Mouse (Mus musculus) MEL (cell line): ENCODE measurements around the gene Tpra1. TPM values are rescaled to one million over a fixed set of nuclear protein-coding genes. Genes with fewer than 3 reads are reported as not detected.

Experiments
- DNase-seq: peaks from one replicate; pipeline ENCODE4 v3.0.0; 2011; ENCODE audit warnings: low read depth, low spot score
- H3K27ac ChIP-seq: 2 replicates; pipeline ENCODE4 v1.5.1; 2012; ENCODE audit warnings: low read depth, mild to moderate bottlenecking, control low read depth, low read length, moderate library complexity; ENCODE audit not compliant: control insufficient read depth
- H3K27me3 ChIP-seq, 2 experiments: fragments of 150-350 bp in 1 of 2; sonication (generic) in 1 of 2; 2 replicates each; pipeline ENCODE4 v1.6.1; 2012; ENCODE audit warnings: low read length in 2 of 2, mild to moderate bottlenecking in 2 of 2, improper control_type of control experiment in 1 of 2, moderate library complexity in 1 of 2; ENCODE audit not compliant: insufficient read depth in 2 of 2, control insufficient read depth in 1 of 2
- H3K36me3 ChIP-seq, 2 experiments: 2 replicates each; pipeline ENCODE4 v1.6.1; 2012 to 2014; ENCODE audit warnings: low read length in 2 of 2, improper control_type of control experiment in 1 of 2, inconsistent platforms in 1 of 2, mild to moderate bottlenecking in 1 of 2; ENCODE audit not compliant: insufficient read depth in 2 of 2, control insufficient read depth in 1 of 2
- H3K4me1 ChIP-seq, 2 experiments: fragments of 150-350 bp in 1 of 2; sonication (generic) in 1 of 2; 2 replicates each; pipeline ENCODE4 v1.6.1; 2012; ENCODE audit warnings: low read length in 2 of 2, improper control_type of control experiment in 1 of 2, mild to moderate bottlenecking in 1 of 2; ENCODE audit not compliant: insufficient read depth in 2 of 2, control insufficient read depth in 1 of 2
- H3K4me3 ChIP-seq, 2 experiments: fragments of 150-350 bp in 1 of 2; sonication (generic) in 1 of 2; 2 replicates each; pipeline ENCODE4 v1.5.1; 2012; ENCODE audit warnings: low read depth in 2 of 2, low read length in 2 of 2, mild to moderate bottlenecking in 2 of 2, moderate library complexity in 2 of 2, control low read depth in 1 of 2, improper control_type of control experiment in 1 of 2; ENCODE audit not compliant: control insufficient read depth in 1 of 2, insufficient read depth in 1 of 2
- H3K79me2 ChIP-seq: 2 replicates; pipeline ENCODE4 v1.6.1; 2012; ENCODE audit warnings: mild to moderate bottlenecking, low read length, moderate library complexity; ENCODE audit not compliant: control insufficient read depth, poor library complexity, insufficient read depth
- H3K9ac ChIP-seq: 2 replicates; pipeline ENCODE4 v1.6.1; 2012; ENCODE audit warnings: low read depth, mild to moderate bottlenecking, control low read depth, low read length, moderate library complexity; ENCODE audit not compliant: control insufficient read depth, poor library complexity, severe bottlenecking
- H3K9me3 ChIP-seq: fragments of 150-350 bp; sonication (generic); replicated peaks from 2 replicates; pipeline ENCODE4 v1.6.1; 2012; ENCODE audit warnings: mild to moderate bottlenecking, low read length, improper control_type of control experiment, moderate library complexity; ENCODE audit not compliant: insufficient read depth
- CHD1 ChIP-seq: IDR thresholded peaks from 2 replicates; pipeline ENCODE4 v1.6.1; 2012; ENCODE audit warnings: low read depth, mild to moderate bottlenecking, inconsistent platforms, low read length, improper control_type of control experiment
- CTCF ChIP-seq, 3 experiments: IDR thresholded peaks in 2 of 3; conservative IDR thresholded peaks in 1 of 3; 2 replicates each; pipeline ENCODE4 v1.5.1; 2011 to 2012; ENCODE audit warnings: low read length in 3 of 3, low read depth in 2 of 3, mild to moderate bottlenecking in 2 of 3, improper control_type of control experiment in 1 of 3, inconsistent platforms in 1 of 3, mixed read lengths in 1 of 3, moderate library complexity in 1 of 3; ENCODE audit not compliant: control insufficient read depth in 1 of 3, insufficient read depth in 1 of 3, poor library complexity in 1 of 3, severe bottlenecking in 1 of 3
- ELF1 ChIP-seq: IDR thresholded peaks from 2 replicates; pipeline ENCODE4 v1.6.1; 2014; ENCODE audit warnings: low read depth, mild to moderate bottlenecking, inconsistent platforms, low read length, improper control_type of control experiment, moderate library complexity
- ETS1 ChIP-seq: IDR thresholded peaks from 2 replicates; pipeline ENCODE4 v1.6.1; 2012; ENCODE audit warnings: low read depth, mild to moderate bottlenecking, inconsistent platforms, low read length, improper control_type of control experiment, moderate library complexity
- GABPA ChIP-seq: IDR thresholded peaks from 2 replicates; pipeline ENCODE4 v1.6.1; 2012; ENCODE audit warnings: low read depth, mild to moderate bottlenecking, inconsistent platforms, low read length, improper control_type of control experiment, moderate library complexity
- JUND ChIP-seq: IDR thresholded peaks from 2 replicates; pipeline ENCODE4 v1.6.1; 2011; ENCODE audit warnings: low read depth, mild to moderate bottlenecking, improper control_type of control experiment, low read length
- KAT2A ChIP-seq: conservative IDR thresholded peaks from 2 replicates; pipeline ENCODE4 v1.6.1; 2012; ENCODE audit warnings: low read depth, low read length, improper control_type of control experiment, inconsistent platforms
- NRF1 ChIP-seq: IDR thresholded peaks from 2 replicates; pipeline ENCODE4 v1.6.1; 2014; ENCODE audit warnings: low read depth, mild to moderate bottlenecking, inconsistent platforms, low read length, improper control_type of control experiment, moderate library complexity; ENCODE audit not compliant: poor library complexity, insufficient read depth, severe bottlenecking
- POLR2A ChIP-seq, 2 experiments: IDR thresholded peaks; 2 replicates each; pipeline ENCODE4 v1.6.1; 2011 to 2012; ENCODE audit warnings: low read length in 2 of 2, mild to moderate bottlenecking in 2 of 2, control low read depth in 1 of 2, improper control_type of control experiment in 1 of 2, low read depth in 1 of 2, moderate library complexity in 1 of 2; ENCODE audit not compliant: control insufficient read depth in 1 of 2, insufficient read depth in 1 of 2, poor library complexity in 1 of 2
- POLR2AphosphoS2 ChIP-seq: IDR thresholded peaks from 2 replicates; pipeline ENCODE4 v1.6.1; 2011; ENCODE audit warnings: low read length, improper control_type of control experiment
- RAD21 ChIP-seq: IDR thresholded peaks from 2 replicates; pipeline ENCODE4 v1.6.1; 2011; ENCODE audit warnings: mild to moderate bottlenecking, low read depth, low read length, improper control_type of control experiment
- SMC3 ChIP-seq: IDR thresholded peaks from 2 replicates; pipeline ENCODE4 v1.6.1; 2011; ENCODE audit warnings: low read depth, low read length, improper control_type of control experiment
- TAL1 ChIP-seq: IDR thresholded peaks from 2 replicates; pipeline ENCODE4 v1.6.1; 2012; ENCODE audit warnings: mild to moderate bottlenecking, inconsistent platforms, low read length, moderate library complexity, mixed read lengths
- TCF12 ChIP-seq: IDR thresholded peaks from 2 replicates; pipeline ENCODE4 v1.6.1; 2014; ENCODE audit warnings: low read depth, mild to moderate bottlenecking, inconsistent platforms, low read length, improper control_type of control experiment, moderate library complexity
- UBTF ChIP-seq: IDR thresholded peaks from 2 replicates; pipeline ENCODE4 v1.6.1; 2012; ENCODE audit warnings: low read depth, mild to moderate bottlenecking, inconsistent platforms, low read length, improper control_type of control experiment, moderate library complexity, borderline replicate concordance; ENCODE audit not compliant: insufficient read depth
- ZC3H11A ChIP-seq: IDR thresholded peaks from 2 replicates; pipeline ENCODE4 v1.6.1; 2012; ENCODE audit warnings: low read depth, mild to moderate bottlenecking, inconsistent platforms, low read length, improper control_type of control experiment
- ZMIZ1 ChIP-seq: IDR thresholded peaks from 2 replicates; pipeline ENCODE4 v1.6.1; 2012; ENCODE audit warnings: low read depth, mild to moderate bottlenecking, inconsistent platforms, low read length, improper control_type of control experiment, moderate library complexity
- polyA plus RNA-seq, 2 experiments: library from polyadenylated mRNA; stranded (reverse) in 1 of 2; unstranded in 1 of 2; fragments of >175 nt in 1 of 2; fragments of >200 nt in 1 of 2; gene quantifications; 2 replicates each; pipeline versions ENCODE4 v1.2.1 to v1.2.4; 2012; ENCODE audit warnings: low replicate concordance in 2 of 2, low read depth in 1 of 2; ENCODE audit not compliant: insufficient read length in 2 of 2, insufficient read depth in 1 of 2, missing spikeins in 1 of 2
- total RNA-seq: library from RNA; depleted of rRNA; stranded (reverse); fragments of 300-350 nt; gene quantifications from 2 replicates; pipeline ENCODE4 v1.2.3, GENCODE M21; 2012

Gene Tpra1
- total and polyA plus RNA-seq, 3 experiments = 22.9 to 42.4 TPM; not detected in 1

DNA sequence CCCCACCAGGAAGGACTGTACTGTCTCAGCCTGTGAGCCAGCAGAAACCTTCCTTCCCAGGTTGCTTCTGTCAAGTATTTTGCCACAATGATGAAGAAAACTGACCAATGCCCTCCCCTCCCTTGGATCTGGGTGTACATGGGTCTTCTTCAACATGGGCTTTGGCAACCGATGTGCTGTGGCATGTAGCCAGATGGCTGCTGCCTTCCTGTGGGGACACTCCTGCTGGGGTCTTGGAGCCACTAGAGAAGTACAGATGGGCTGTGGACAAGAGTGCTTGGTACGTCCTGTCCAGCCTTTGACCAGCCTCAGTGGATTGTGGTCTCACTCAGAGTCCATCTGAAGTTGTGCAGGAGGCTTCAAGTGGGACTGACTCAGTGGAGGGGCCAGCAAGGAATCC, 56.3 kb downstream of the Tpra1 start:
- H3K36me3 ChIP-seq = no peaks in the 10 kb centered on the region
- H3K9me3 ChIP-seq = no peaks in the 10 kb centered on the region
- H3K4me1 ChIP-seq = no peaks in the 10 kb centered on the region
- no peak for TF ChIP-seq ELF1
- no peak for TF ChIP-seq CHD1
- no peak for TF ChIP-seq ZC3H11A
- TF ChIP-seq TAL1 = no peak
- TF ChIP-seq GABPA = no peak
- no peak for TF ChIP-seq POLR2AphosphoS2
- TF ChIP-seq TCF12 = no peak
- no peak for TF ChIP-seq NRF1
- no peak for TF ChIP-seq ZMIZ1
- TF ChIP-seq POLR2A (IDR thresholded peaks at IDR 0.05; ENCODE audit: control insufficient read depth in 1 of 2, insufficient read depth in 1 of 2, low read depth in 1 of 2, low read length in 2 of 2, poor library complexity in 1 of 2) = no peak
- no peak for TF ChIP-seq ETS1
- no peak for TF ChIP-seq KAT2A
- TF ChIP-seq UBTF = no peak
- TF ChIP-seq RAD21 = no peak
- TF ChIP-seq, all 39 proteins: peak for 0
- no peak for DNase-seq
- H3K9ac ChIP-seq = no peak overlapping the region
- H3K4me3 ChIP-seq = no peak overlapping the region
- H3K27me3 ChIP-seq = peaks cover 0 to 2% of the 10 kb centered on the region in 2 experiments; a peak in 2 of 4 replicates
- H3K27ac ChIP-seq = no peak overlapping the region
- no peaks in the 10 kb centered on the region for H3K79me2 ChIP-seq

DNA sequence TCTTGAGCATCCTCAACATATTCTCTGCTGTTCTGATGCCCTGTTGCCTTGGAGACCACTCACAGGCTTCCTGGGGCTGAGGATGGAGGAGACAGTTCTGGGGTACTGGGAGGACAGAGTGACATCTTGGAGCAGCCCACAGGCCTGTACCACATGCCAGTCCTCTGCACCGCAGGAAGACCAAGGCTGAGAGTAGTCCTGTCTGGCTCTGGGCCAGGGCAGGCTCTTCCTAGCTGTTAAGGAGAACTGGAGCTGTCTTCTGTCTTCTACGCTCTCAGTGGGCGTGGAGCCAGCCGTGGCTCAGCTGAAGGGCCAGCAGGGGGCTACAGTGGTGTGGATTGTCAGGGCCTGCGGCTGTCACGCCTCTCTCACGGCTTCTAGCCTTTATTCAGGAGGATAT, 57.8 kb downstream of the Tpra1 start:
- H3K4me3 ChIP-seq = no peak overlapping the region
- no peaks in the 10 kb centered on the region for H3K4me1 ChIP-seq
- H3K9ac ChIP-seq = no peak overlapping the region
- peaks cover 0 to 2% of the 10 kb centered on the region in 2 experiments; a peak in 3 of 4 replicates for H3K27me3 ChIP-seq
- H3K79me2 ChIP-seq = no peaks in the 10 kb centered on the region
- TF ChIP-seq JUND = no peak
- TF ChIP-seq RAD21 = peak; percentile 17
- peak; percentile 23; the same call in 1 of the 2 replicates for TF ChIP-seq SMC3
- peak in 2 of 3 experiments; percentile 41 to 48; a peak in 5 of 6 replicates for TF ChIP-seq CTCF (IDR thresholded peaks at IDR 0.05 in 2 of 3, conservative IDR thresholded peaks at IDR 0.05 in 1 of 3; ENCODE audit: control insufficient read depth in 1 of 3, insufficient read depth in 1 of 3, low read depth in 2 of 3, low read length in 3 of 3, poor library complexity in 1 of 3, severe bottlenecking in 1 of 3)
- peak; percentile 58 for DNase-seq
- no peaks in the 10 kb centered on the region for H3K36me3 ChIP-seq
- no peak overlapping the region for H3K27ac ChIP-seq
- no peaks in the 10 kb centered on the region for H3K9me3 ChIP-seq
